Mouse (Mus musculus): Measurements from ENCODE around the gene Fance. TPM values are rescaled to one million over a fixed set of nuclear protein-coding genes. Genes with fewer than 3 reads are reported as not detected.
A peak's percentile ranks its signal among the peaks of the same experiment; 100 is the strongest.
"Not testable (repeated sequence)": the region's sequence is repeated elsewhere in the genome, so short reads cannot be mapped to it uniquely, and the experiment has no call there.

Gene Fance
- polyA plus RNA-seq, 1 experiment from 2014 or later, result 30.9 TPM

DNA sequence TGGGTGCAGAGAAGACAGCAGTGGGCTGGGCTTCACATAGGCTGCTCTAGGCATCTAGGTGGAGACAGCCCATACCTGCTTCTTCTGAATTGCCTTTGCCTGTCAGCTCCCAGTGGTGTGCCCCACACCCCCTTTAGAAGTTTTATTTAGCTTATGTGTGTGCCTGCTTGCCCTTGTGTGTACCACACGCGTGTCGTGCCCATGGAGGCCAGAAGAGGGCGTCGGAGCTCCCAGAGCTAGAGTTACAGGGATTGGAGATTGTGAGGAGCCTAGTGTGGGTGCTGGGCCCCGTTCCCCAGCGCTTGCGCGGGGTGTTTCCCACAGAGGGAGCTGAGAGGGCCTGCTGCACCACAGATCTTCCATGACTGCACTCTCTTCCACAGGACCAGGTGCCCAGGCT is 3.2 kb downstream of the Fance start:
- H3K36me3 ChIP-seq (replicated peaks), result peaks cover 58% of the 10 kb centered on the region
- no peak overlapping the region for H3K27ac ChIP-seq (replicated peaks)
- H3K4me1 ChIP-seq, result peaks cover 46% of the 10 kb centered on the region
- no peak for DNase-seq (ENCODE audit: low spot score)
- no peaks in the 10 kb centered on the region for H3K27me3 ChIP-seq (replicated peaks; ENCODE audit: low read depth, poor library complexity, severe bottlenecking)
- no peaks in the 10 kb centered on the region for H3K9me3 ChIP-seq
- WGBS, result 88% methylated on average over 9 of the region's 9 CpGs
- H3K4me3 ChIP-seq, result no peak overlapping the region; the same call in 1 of the 2 replicates

DNA sequence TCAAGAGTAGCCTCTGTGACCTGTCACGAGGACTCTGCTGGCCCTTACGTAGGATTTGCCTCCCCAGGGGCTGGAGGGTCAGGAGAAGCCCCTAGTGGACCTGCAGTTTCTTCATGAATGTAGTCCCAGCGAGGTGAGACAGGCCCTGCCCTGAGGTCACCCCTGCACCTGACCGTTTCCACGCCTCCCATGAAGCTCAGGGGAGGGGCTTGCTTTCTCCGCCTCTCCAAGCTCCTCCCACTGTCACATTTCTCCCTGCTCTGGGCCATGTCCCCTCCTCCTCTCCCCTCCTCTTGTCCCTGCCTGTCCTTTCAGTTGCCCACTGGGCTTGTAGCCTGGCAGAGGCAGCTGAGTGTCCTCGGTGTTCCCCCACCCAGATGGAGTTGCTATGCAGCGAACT is 3.8 kb downstream of the Fance start:
- peaks cover 64% of the 10 kb centered on the region for H3K36me3 ChIP-seq (replicated peaks)

DNA sequence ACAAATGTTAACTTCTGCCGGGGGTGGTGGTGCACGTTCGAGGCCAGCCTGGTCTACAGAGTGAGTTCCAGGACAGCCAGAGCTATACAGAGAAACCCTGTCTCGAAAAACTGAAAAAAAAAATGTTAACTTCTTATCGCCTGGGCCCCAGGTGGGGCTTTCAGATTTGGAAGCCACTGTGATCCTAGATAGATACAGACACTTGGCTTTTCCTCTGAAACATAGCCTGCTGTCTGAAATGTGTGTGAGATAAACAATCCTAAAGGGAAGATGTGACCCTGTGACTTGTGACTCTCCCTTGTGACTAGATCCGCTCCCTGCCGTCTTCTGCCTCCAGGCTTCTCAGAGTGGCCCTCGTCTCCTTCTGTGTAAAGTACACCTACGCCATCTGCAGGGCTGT is 4.4 kb downstream of the Fance start:
- WGBS, result 85% methylated on average over 9 of the region's 9 CpGs

More for the DNA sequence above, 3.8 kb downstream of the Fance start:
- no peaks in the 10 kb centered on the region for H3K9me3 ChIP-seq
- H3K4me1 ChIP-seq, result peaks cover 45% of the 10 kb centered on the region
- WGBS, result 64% methylated on average over 8 of the region's 8 CpGs
- H3K27ac ChIP-seq (replicated peaks), result no peak overlapping the region
- DNase-seq (ENCODE audit: low spot score), result no peak
- no peak overlapping the region for H3K4me3 ChIP-seq
- H3K27me3 ChIP-seq (replicated peaks; ENCODE audit: low read depth, poor library complexity, severe bottlenecking), result no peaks in the 10 kb centered on the region

DNA sequence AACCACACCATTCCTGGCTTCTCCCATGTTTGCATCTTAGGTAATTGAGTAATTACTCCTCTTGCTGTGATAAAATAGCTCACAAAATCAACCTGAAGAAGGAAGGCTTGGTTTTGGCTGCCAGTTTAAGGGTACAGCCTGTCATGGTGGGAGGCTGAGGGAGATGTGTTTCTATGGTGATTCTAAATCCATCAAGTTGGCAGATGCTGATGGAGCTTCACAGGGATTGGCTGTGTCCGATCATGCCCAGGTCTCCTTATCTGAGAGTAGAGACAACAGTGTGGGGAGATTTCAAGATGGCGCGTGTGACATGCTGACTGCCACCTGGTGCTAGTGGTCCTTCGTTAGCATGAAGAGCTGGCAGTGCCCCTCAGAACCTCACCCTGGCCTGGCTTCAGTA is 8.4 kb downstream of the Fance start:
- peaks cover 92% of the 10 kb centered on the region for H3K36me3 ChIP-seq (replicated peaks)
- H3K9me3 ChIP-seq, result peaks cover 6% of the 10 kb centered on the region; the same call in 1 of the 2 replicates

More for the DNA sequence above, 4.4 kb downstream of the Fance start:
- Histone ChIP-seq H3K36me3 (replicated peaks) (peaks cover 71% of the 10 kb centered on the region), H3K4me3 (no peak overlapping the region), H3K27me3 (replicated peaks; ENCODE audit: low read depth, poor library complexity, severe bottlenecking) (no peaks in the 10 kb centered on the region), H3K4me1 (peaks cover 39% of the 10 kb centered on the region), H3K27ac (replicated peaks) (peak overlapping the region; percentile 48; the same call in 1 of the 2 replicates), H3K9me3 (no peaks in the 10 kb centered on the region)
- no peak for DNase-seq (ENCODE audit: low spot score)

DNA sequence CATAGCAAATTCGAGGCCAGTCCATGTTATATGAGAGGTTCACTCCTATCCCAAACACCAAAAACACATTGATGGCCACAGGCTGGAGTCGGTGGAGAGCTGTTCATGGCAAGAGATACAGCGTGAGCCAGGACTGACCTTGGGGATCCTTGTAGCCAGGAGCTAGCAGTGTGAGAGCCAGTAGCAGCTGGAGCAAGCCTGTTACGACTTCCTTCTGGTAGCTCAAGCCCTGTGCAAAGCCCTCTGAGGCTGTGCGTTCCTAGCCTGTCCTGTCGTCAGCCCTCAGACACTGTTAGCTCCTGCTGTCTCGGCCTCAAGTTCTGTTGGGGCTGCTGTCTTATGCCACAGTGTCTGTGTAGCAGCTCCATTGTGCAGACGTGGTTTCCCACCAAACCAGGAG is 10.5 kb downstream of the Fance start:
- Histone ChIP-seq H3K27ac (replicated peaks) (no peak overlapping the region), H3K36me3 (replicated peaks) (peaks cover 72% of the 10 kb centered on the region), H3K4me3 (no peak overlapping the region; the same call in 1 of the 2 replicates), H3K27me3 (replicated peaks; ENCODE audit: low read depth, poor library complexity, severe bottlenecking) (no peaks in the 10 kb centered on the region), H3K9me3 (peaks cover 6% of the 10 kb centered on the region; the same call in 1 of the 2 replicates), H3K4me1 (peaks cover 35% of the 10 kb centered on the region)
- WGBS, result 85% methylated on average over 8 of the region's 8 CpGs
- DNase-seq (ENCODE audit: low spot score), result no peak

More for the DNA sequence above, 8.4 kb downstream of the Fance start:
- Histone ChIP-seq H3K4me3 (no peak overlapping the region), H3K4me1 (peaks cover 24% of the 10 kb centered on the region), H3K27ac (replicated peaks) (no peak overlapping the region), H3K27me3 (replicated peaks; ENCODE audit: low read depth, poor library complexity, severe bottlenecking) (no peaks in the 10 kb centered on the region)
- 94% methylated on average over 4 of the region's 4 CpGs for WGBS
- DNase-seq (ENCODE audit: low spot score), result no peak

DNA sequence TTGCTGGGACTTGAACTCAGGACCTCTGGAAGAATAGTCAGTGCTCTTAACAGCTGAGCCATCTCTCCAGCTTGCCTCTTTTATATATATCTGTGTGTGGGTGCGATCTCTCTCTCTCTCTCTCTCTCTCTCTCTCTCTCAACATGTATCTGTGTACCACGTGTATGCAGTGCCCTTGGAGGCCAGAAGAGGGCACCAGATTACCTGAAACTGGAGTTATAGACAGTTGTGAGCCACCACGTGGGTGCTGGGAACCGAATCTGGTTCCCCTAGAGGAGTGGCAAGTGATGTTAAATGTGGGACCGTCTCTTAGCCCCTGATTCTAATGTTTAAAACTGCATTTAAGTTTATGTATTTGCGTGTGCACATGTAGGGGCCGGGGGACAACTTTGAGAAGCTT is 11.1 kb downstream of the Fance start:
- H3K4me3 ChIP-seq, result not testable (repeated sequence)
- H3K4me1 ChIP-seq, result peaks cover 36% of the 10 kb centered on the region
- WGBS, result 94% methylated on average over 7 of the region's 7 CpGs

DNA sequence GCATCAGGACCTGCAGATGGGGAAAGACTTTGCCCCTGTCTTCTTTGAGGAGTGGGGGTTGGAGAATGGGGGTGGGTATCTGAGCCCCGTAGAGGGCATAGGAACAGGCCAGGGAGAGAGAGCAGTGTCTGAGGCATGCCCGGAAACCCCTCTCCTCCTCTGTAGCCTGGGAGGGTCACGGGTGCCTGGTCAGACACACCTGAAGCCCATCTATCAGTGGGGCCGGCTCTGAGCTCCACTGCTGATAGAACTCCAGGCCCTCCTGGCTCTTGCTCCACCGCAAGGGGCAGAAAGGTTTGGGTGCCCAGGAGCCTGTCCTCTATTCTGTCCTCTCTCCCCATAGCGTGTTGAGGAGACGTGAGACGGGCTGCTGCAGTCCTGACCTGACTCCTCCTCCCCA is 12.4 kb downstream of the Fance start:
- WGBS, result 86% methylated on average over 8 of the region's 8 CpGs
- no peaks in the 10 kb centered on the region for H3K27me3 ChIP-seq (replicated peaks; ENCODE audit: low read depth, poor library complexity, severe bottlenecking)
- H3K9me3 ChIP-seq, result peaks cover 6% of the 10 kb centered on the region; the same call in 1 of the 2 replicates
- H3K36me3 ChIP-seq (replicated peaks), result peaks cover 74% of the 10 kb centered on the region
- peaks cover 44% of the 10 kb centered on the region for H3K4me1 ChIP-seq
- peak overlapping the region; percentile 70 for H3K27ac ChIP-seq (replicated peaks)
- no peak for DNase-seq (ENCODE audit: low spot score)
- no peak overlapping the region for H3K4me3 ChIP-seq

More for the DNA sequence above, 11.1 kb downstream of the Fance start:
- H3K27me3 ChIP-seq (replicated peaks; ENCODE audit: low read depth, poor library complexity, severe bottlenecking); H3K27ac ChIP-seq (replicated peaks); DNase-seq (ENCODE audit: low spot score); H3K9me3 ChIP-seq: not testable (repeated sequence)
- H3K36me3 ChIP-seq (replicated peaks), result peaks cover 72% of the 10 kb centered on the region

DNA sequence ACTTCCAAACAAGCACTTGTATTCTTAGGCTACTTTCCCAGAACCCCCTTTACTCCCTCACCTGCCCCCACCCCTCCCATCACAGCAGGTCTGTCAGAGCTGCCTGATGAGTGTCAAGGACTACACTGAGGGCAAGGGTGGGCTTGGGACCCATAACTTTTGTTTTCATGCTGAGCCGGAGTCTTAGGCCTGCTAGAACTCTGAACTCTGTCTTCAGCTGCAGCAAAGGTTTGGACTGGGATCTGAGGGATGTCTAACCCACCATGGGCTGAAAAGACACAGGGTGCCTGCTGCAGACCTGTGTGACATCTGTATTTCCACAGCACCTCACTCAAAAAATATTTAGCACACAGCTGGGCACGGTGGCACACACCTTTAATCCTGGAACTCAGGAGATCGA is 13.6 kb downstream of the Fance start:
- Histone ChIP-seq H3K36me3 (replicated peaks) (peaks cover 74% of the 10 kb centered on the region), H3K9me3 (peaks cover 6% of the 10 kb centered on the region; the same call in 1 of the 2 replicates), H3K4me1 (peaks cover 56% of the 10 kb centered on the region), H3K27me3 (replicated peaks; ENCODE audit: low read depth, poor library complexity, severe bottlenecking) (no peaks in the 10 kb centered on the region), H3K27ac (replicated peaks) (peak overlapping the region; percentile 97), H3K4me3 (0 out of 2 replicates have a peak overlapping the region, but pooled peaks have one; percentile 83)
- WGBS, result 78% methylated on average over 3 of the region's 3 CpGs
- DNase-seq (ENCODE audit: low spot score), result no peak

DNA sequence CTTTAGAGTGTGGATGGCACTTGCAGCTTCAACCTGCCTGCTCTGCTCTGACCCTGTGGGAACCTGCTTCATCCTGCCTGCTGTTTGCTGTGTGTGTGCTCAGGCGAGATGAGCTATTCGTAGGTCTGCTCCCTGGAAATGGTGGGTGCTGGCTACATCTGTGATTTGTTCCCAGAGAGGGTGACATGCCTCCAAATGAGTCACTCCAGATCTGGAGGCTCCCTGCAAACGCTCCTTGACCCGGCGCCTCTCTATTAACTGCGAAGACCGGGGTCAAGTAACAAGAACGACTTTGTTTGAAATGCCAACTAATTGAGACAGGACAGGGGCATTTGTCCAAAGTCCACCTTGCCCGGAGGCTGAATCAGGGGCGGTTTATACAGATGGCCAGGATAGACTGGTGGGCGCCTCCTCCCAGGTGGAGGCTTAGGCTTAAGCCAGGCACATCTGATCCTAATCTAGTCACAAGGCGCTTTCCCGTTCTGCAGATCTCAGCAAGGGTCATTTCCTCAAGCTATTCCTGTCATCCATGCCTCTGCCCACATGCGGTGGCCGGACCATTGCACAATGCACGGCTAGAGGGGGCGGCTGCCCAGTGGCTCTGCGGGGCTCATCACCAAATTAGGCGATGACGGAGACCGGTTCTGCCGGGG is 14.5 kb downstream of the Fance start:
- no peak for DNase-seq (ENCODE audit: low spot score)
- WGBS, result 4% methylated on average over 22 of the region's 22 CpGs
- H3K4me3 ChIP-seq, result peak overlapping the region; percentile 83
- H3K36me3 ChIP-seq (replicated peaks), result peaks cover 74% of the 10 kb centered on the region
- peak overlapping the region; percentile 97 for H3K27ac ChIP-seq (replicated peaks)
- peaks cover 64% of the 10 kb centered on the region for H3K4me1 ChIP-seq
- no peaks in the 10 kb centered on the region for H3K27me3 ChIP-seq (replicated peaks; ENCODE audit: low read depth, poor library complexity, severe bottlenecking)
- peaks cover 6% of the 10 kb centered on the region; the same call in 1 of the 2 replicates for H3K9me3 ChIP-seq

DNA sequence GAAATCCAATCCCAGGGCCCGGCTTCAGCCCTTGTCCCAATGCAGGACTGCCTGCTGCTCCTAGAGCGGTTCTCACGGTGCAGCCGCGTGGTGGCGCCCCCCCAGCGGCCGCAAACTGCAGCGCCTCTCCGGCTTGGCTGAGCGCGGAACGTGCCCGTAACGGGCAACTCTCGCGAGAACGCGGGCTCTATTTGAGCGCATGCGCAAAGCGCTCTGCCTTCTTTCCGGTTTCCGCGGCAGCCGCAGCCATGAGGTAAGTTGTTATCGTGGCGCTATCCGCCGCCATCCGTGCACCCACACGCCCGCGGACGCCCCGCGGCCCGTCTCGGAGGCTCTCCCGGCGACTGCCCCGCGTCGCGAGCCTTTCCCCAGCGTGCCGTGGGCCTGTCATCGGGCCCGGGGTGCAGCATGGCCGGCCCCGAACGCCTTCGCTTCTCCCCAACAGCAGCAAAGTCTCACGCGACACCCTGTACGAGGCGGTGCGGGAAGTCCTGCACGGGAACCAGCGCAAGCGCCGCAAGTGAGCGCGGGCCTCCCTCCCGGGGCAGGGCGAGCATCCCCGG is 15.1 kb downstream of the Fance start, which contains the start of gene Rpl10a:
TSS of gene Rpl10a (plus strand) at position 106 of the 563 bp plus-strand sequence.
- H3K27ac ChIP-seq (replicated peaks), result peak within 1 kb of the TSS; percentile 97
- no peaks in the 10 kb centered on the region for H3K27me3 ChIP-seq (replicated peaks; ENCODE audit: low read depth, poor library complexity, severe bottlenecking)
- H3K9me3 ChIP-seq, result peaks cover 6% of the 10 kb centered on the region; the same call in 1 of the 2 replicates
- H3K4me3 ChIP-seq, result peak within 1 kb of the TSS; percentile 83
- peak; percentile 97 for DNase-seq (ENCODE audit: low spot score)
- WGBS, result under 1% methylated on average over 67 of the region's 67 CpGs
- peaks cover 70% of the 10 kb centered on the region for H3K4me1 ChIP-seq
- peaks cover 79% of the 10 kb centered on the region for H3K36me3 ChIP-seq (replicated peaks)

DNA sequence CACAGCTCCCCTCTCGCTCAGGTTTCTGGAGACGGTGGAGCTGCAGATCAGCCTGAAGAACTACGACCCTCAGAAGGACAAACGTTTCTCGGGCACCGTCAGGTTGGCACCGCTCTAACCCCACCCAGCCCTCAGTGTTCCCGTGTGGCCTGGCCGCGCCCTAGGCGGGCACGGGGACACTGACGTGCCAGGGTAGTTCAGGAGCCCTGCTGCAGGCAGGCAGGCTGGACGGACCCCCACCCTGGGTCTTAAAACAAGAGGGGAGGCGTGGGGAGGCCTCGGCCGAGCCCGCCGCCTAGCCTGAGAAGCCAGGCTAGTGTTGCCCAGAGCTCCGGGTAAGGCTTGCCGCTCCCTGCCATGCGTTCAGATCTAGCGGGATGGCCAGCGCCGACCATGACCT is 15.6 kb downstream of the Fance start:
- WGBS, result under 1% methylated on average over 25 of the region's 25 CpGs
- peaks cover 75% of the 10 kb centered on the region for H3K4me1 ChIP-seq
- H3K4me3 ChIP-seq, result peak overlapping the region; percentile 83
- no peak for DNase-seq (ENCODE audit: low spot score)
- no peaks in the 10 kb centered on the region for H3K27me3 ChIP-seq (replicated peaks; ENCODE audit: low read depth, poor library complexity, severe bottlenecking)
- H3K27ac ChIP-seq (replicated peaks), result peak overlapping the region; percentile 97
- peaks cover 79% of the 10 kb centered on the region for H3K36me3 ChIP-seq (replicated peaks)
- H3K9me3 ChIP-seq, result peaks cover 6% of the 10 kb centered on the region; the same call in 1 of the 2 replicates

DNA sequence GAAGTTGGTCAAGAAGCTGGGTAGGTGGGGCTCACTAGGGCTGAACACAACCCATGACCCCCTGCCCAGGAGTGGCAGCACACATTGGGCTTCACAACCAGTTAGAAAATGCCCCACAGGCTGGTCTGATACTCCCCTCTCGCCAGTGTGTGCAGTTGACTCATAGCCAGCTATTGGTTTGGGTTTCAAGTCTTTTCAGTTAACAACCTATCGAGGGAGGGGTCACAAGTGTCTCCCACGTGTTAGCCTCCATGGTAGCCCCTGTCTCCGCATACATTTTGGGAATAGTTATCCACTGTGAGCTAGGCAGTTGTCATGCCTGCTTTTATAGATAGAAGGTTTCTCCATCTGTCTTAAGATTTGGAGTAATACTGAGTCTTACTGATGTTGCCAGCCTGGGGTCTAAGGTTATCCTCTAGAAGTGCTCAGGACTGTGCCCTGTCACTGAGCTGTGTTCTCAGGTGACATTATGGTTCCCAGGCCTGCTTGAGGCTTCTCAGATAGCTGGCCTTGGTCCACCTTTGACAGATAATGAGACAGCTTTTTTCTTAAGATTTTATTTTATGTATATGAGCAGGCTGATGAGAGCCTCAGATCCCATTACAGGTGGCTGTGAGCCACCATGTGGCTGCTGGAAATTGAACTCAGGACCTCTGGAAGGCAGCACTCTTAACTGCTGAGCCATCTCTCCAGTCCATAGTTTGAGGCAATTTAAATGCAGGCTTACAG is 16.3 kb downstream of the Fance start:
- Histone ChIP-seq H3K4me1 (peaks cover 82% of the 10 kb centered on the region), H3K27ac (replicated peaks) (peak overlapping the region; percentile 97), H3K27me3 (replicated peaks; ENCODE audit: low read depth, poor library complexity, severe bottlenecking) (no peaks in the 10 kb centered on the region), H3K9me3 (peaks cover 1% of the 10 kb centered on the region; the same call in 1 of the 2 replicates), H3K36me3 (replicated peaks) (peaks cover 79% of the 10 kb centered on the region), H3K4me3 (peak overlapping the region; percentile 83)
- DNase-seq (ENCODE audit: low spot score), result no peak
- WGBS, result 8% methylated on average over 4 of the region's 4 CpGs

Data from embryonic facial prominence, embryonic 10.5 days (tissue).